Comparison of ENCODE assay signal across 8 mouse cellular contexts in genomic region chr2:59881831-59882741, GRCm38 (mm10). TPM values are rescaled to one million over a fixed set of nuclear protein-coding genes. Genes with fewer than 3 reads are reported as not detected.
DNase-seq lines count a peak whose midpoint lies in the region; ATAC-seq and TF ChIP-seq lines count a peak whose summit lies in the region.

Gene Wdsub1 (minus strand): TSS chr2:59882591.

- H3K4me3 ChIP-seq in forebrain, embryonic 10.5 days = peak within 1 kb of the TSS; percentile 64
- peak within 1 kb of the TSS; percentile 88 for H3K4me3 ChIP-seq in heart, embryonic 15.5 days
- peak within 1 kb of the TSS; percentile 70 to 83 for H3K4me3 ChIP-seq in liver, embryonic 14.5 days (ENCODE audit: insufficient read depth in 1 of 2, low read depth in 2 of 2, low read length in 2 of 2)
- H3K4me3 ChIP-seq in neural tube, embryonic 11.5 days (ENCODE audit: low read depth, low read length) = peak within 1 kb of the TSS; percentile 53
- H3K4me3 ChIP-seq in stomach, postnatal 0 days (ENCODE audit: low read depth, low read length) = peak within 1 kb of the TSS; percentile 84

- TF ChIP-seq EP300 in liver, embryonic 14.5 days (IDR thresholded peaks at IDR 0.05; ENCODE audit: low read depth) = no peak
- TF ChIP-seq EP300 in stomach, postnatal 0 days (optimal IDR thresholded peaks at IDR 0.05) = no peak

- 6% methylated on average over 57 of the region's 57 CpGs for WGBS in forebrain, embryonic 10.5 days
- 3% methylated on average over 57 of the region's 57 CpGs for WGBS in heart, embryonic 15.5 days
- 1% methylated on average over 57 of the region's 57 CpGs for WGBS in liver, embryonic 14.5 days (ENCODE audit: insufficient replicate concordance)
- WGBS in neural tube, embryonic 11.5 days = 6% methylated on average over 57 of the region's 57 CpGs
- WGBS in stomach, postnatal 0 days = 2% methylated on average over 56 of the region's 57 CpGs

- H3K9ac ChIP-seq in heart, embryonic 15.5 days = peak within 1 kb of the TSS; percentile 63
- H3K9ac ChIP-seq in liver, embryonic 14.5 days (replicated peaks) = peak within 1 kb of the TSS; percentile 77
- peak within 1 kb of the TSS; percentile 44 for H3K9ac ChIP-seq in neural tube, embryonic 11.5 days (ENCODE audit: low read length)
- peak within 1 kb of the TSS; percentile 94 for H3K9ac ChIP-seq in stomach, postnatal 0 days (ENCODE audit: low read length)

- H3K36me3 ChIP-seq in forebrain, embryonic 10.5 days (replicated peaks) = peaks cover 13% of the 10 kb centered on the region
- H3K36me3 ChIP-seq in heart, embryonic 15.5 days = no peaks in the 10 kb centered on the region; the same call in 1 of the 2 replicates
- H3K36me3 ChIP-seq in liver, embryonic 14.5 days (replicated peaks; ENCODE audit: control insufficient read depth, insufficient read depth, low read depth) = no peaks in the 10 kb centered on the region
- no peaks in the 10 kb centered on the region for H3K36me3 ChIP-seq in neural tube, embryonic 11.5 days (ENCODE audit: control insufficient read depth, insufficient read depth, low read length)
- H3K36me3 ChIP-seq in stomach, postnatal 0 days (ENCODE audit: control insufficient read depth, insufficient read depth, low read length) = no peaks in the 10 kb centered on the region

- ATAC-seq in CD4-positive, CD25-positive, alpha-beta regulatory T cell, adult 4 months = peak; percentile 96
- peak; percentile 97 for ATAC-seq in heart, embryonic 15.5 days (replicated peaks; ENCODE audit: insufficient number of reproducible peaks, insufficient read depth, low FRiP score, low read depth)
- ATAC-seq in liver, embryonic 14.5 days (ENCODE audit: insufficient read depth) = peak; percentile 94
- ATAC-seq in neural tube, embryonic 11.5 days (ENCODE audit: insufficient read depth, low FRiP score, low TSS enrichment) = peak; percentile 96
- peak; percentile 99 for ATAC-seq in stomach, postnatal 0 days (ENCODE audit: low FRiP score, low TSS enrichment)

- peak; percentile 42 for TF ChIP-seq CTCF in liver, embryonic 14.5 days (IDR thresholded peaks at IDR 0.05; ENCODE audit: low read depth)
- TF ChIP-seq CTCF in stomach, postnatal 0 days (IDR thresholded peaks at IDR 0.05; ENCODE audit: low read depth) = peak; percentile 52; the same call in 1 of the 2 replicates

- peak within 1 kb of the TSS; percentile 91 for H3K27ac ChIP-seq in forebrain, embryonic 10.5 days
- peak within 1 kb of the TSS; percentile 85 for H3K27ac ChIP-seq in heart, embryonic 15.5 days
- peak within 1 kb of the TSS; percentile 46 for H3K27ac ChIP-seq in liver, embryonic 14.5 days
- no peak within 1 kb of the TSS; the same call in 1 of the 2 replicates for H3K27ac ChIP-seq in neural tube, embryonic 11.5 days (ENCODE audit: low read depth, low read length)
- peak within 1 kb of the TSS; percentile 90 for H3K27ac ChIP-seq in stomach, postnatal 0 days (replicated peaks)

- no peaks in the 10 kb centered on the region for H3K27me3 ChIP-seq in forebrain, embryonic 10.5 days (ENCODE audit: poor library complexity, severe bottlenecking)
- H3K27me3 ChIP-seq in heart, embryonic 15.5 days = no peaks in the 10 kb centered on the region
- H3K27me3 ChIP-seq in liver, embryonic 14.5 days (ENCODE audit: control insufficient read depth, insufficient read depth, low read length) = no peaks in the 10 kb centered on the region
- no peaks in the 10 kb centered on the region for H3K27me3 ChIP-seq in neural tube, embryonic 11.5 days (ENCODE audit: control insufficient read depth, insufficient read depth, low read length)
- H3K27me3 ChIP-seq in stomach, postnatal 0 days (ENCODE audit: control insufficient read depth, insufficient read depth, low read length) = no peaks in the 10 kb centered on the region

- H3K9me3 ChIP-seq in forebrain, embryonic 10.5 days = peaks cover 12% of the 10 kb centered on the region; the same call in 1 of the 2 replicates
- H3K9me3 ChIP-seq in heart, embryonic 15.5 days (replicated peaks) = no peaks in the 10 kb centered on the region
- H3K9me3 ChIP-seq in liver, embryonic 14.5 days (ENCODE audit: control insufficient read depth, low read length) = no peaks in the 10 kb centered on the region
- H3K9me3 ChIP-seq in neural tube, embryonic 11.5 days (ENCODE audit: control insufficient read depth, low read length) = no peaks in the 10 kb centered on the region
- H3K9me3 ChIP-seq in stomach, postnatal 0 days (ENCODE audit: control insufficient read depth, low read length) = no peaks in the 10 kb centered on the region

- H3K4me1 ChIP-seq in forebrain, embryonic 10.5 days = peaks cover 19% of the 10 kb centered on the region
- H3K4me1 ChIP-seq in heart, embryonic 15.5 days (replicated peaks) = peaks cover 12% of the 10 kb centered on the region
- peaks cover 11 to 14% of the 10 kb centered on the region in 2 experiments for H3K4me1 ChIP-seq in liver, embryonic 14.5 days (replicated peaks; ENCODE audit: control insufficient read depth in 2 of 2, insufficient read depth in 2 of 2, low read length in 1 of 2)
- no peaks in the 10 kb centered on the region for H3K4me1 ChIP-seq in neural tube, embryonic 11.5 days (ENCODE audit: control insufficient read depth, insufficient read depth, low read length)
- no peaks in the 10 kb centered on the region for H3K4me1 ChIP-seq in stomach, postnatal 0 days (replicated peaks; ENCODE audit: control insufficient read depth, insufficient read depth)

- DNase-seq in c-Kit-negative CD71-positive TER-119-positive erythroid progenitor cells, embryonic 14.5 days (ENCODE audit: low read depth, low spot score) = peak; percentile 87
- peak; percentile 89 for DNase-seq in forebrain, embryonic 10.5 days (ENCODE audit: extremely low spot score, low spot score)
- DNase-seq in kidney, postnatal 25 days = peak; percentile 97
- peak; percentile 84 to 89 (median 87) for DNase-seq in liver, embryonic 14.5 days (ENCODE audit: low read depth in 3 of 3, low spot score in 3 of 3)
- peak; percentile 96 for DNase-seq in neural tube, embryonic 11.5 days (ENCODE audit: low spot score)
- peak; percentile 93 for DNase-seq in stomach, postnatal 0 days (ENCODE audit: low spot score)

- H3K4me2 ChIP-seq in heart, embryonic 15.5 days = peak within 1 kb of the TSS; percentile 56
- H3K4me2 ChIP-seq in liver, embryonic 14.5 days (ENCODE audit: low read depth) = peak within 1 kb of the TSS; percentile 84
- peak within 1 kb of the TSS; percentile 79 for H3K4me2 ChIP-seq in neural tube, embryonic 11.5 days (ENCODE audit: low read depth)
- peak within 1 kb of the TSS; percentile 67 for H3K4me2 ChIP-seq in stomach, postnatal 0 days (replicated peaks; ENCODE audit: low read depth)

RNA-seq across cellular contexts. Expression of gene Wdsub1, which starts in this region (rescaled TPM):
- 1 to 10 TPM; 3.3 to 6.4 TPM for polyA plus RNA-seq in CD4-positive, CD25-positive, alpha-beta regulatory T cell, adult 4 months (2017; shearing (Covaris generic))
- 21.2 and 23.9 TPM in 2 replicates for polyA plus RNA-seq in forebrain, embryonic 10.5 days (2016; fragmentation: Nextera tagmentation; extraction: Ambion mirVana)
- 46.2 TPM in 2 replicates for polyA plus RNA-seq in heart, embryonic 15.5 days (2015; fragmentation: Nextera tagmentation; extraction: Ambion mirVana)
- polyA plus RNA-seq in liver, embryonic 14.5 days (2012; rRNA removed) = 8.8 and 9.9 TPM in 2 replicates
- polyA plus RNA-seq in liver, embryonic 14.5 days (2014; fragmentation: Nextera tagmentation; extraction: Ambion mirVana) = 8.9 and 10.6 TPM in 2 replicates
- polyA plus RNA-seq in neural tube, embryonic 11.5 days (2014; fragmentation: Nextera tagmentation; extraction: Ambion mirVana) = 20.2 and 20.5 TPM in 2 replicates
- 35.7 and 37.2 TPM in 2 replicates for polyA plus RNA-seq in stomach, postnatal 0 days (2015; fragmentation: Nextera tagmentation; extraction: Ambion mirVana)

Comparison
In these comparisons a context has a peak if more than half of its experiments do, and no peak if none do; other contexts are left out.
1. H3K9ac ChIP-seq: peak in every context shown above with its lines; median percentile 94 in stomach, postnatal 0 days; 77 in liver, embryonic 14.5 days; 63 in heart, embryonic 15.5 days; 44 in neural tube, embryonic 11.5 days.